Comparison of ENCODE assay signal across 8 mouse cellular contexts in the genomic region with DNA sequence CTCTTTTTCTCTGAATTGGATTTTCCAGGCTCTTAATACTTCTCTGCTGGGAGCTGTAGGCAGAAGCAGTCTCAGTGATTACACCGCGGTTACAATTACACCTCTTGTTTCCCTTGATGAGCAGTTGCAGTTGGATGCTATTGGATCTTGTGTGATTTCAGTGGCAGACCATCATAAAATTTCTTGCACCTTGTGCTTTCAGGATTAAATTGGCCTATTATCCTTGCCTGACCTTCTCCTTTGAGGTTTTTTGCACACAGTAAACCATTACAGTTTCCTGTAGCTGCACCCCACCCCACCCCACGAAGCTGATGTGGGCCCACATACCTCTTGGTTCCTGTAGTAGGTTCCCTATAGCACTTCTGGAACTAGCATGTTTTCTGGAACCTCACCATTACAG. TPM values are rescaled to one million over a fixed set of nuclear protein-coding genes. Genes with fewer than 3 reads are reported as not detected.
DNase-seq lines count a peak whose midpoint lies in the region; ATAC-seq and TF ChIP-seq lines count a peak whose summit lies in the region.

No protein-coding gene starts in this region.

- H3K27me3 ChIP-seq in forebrain, embryonic 16.5 days (replicated peaks; ENCODE audit: control insufficient read depth, insufficient read depth, low read length) = peaks cover 7% of the 10 kb centered on the region
- no peaks in the 10 kb centered on the region for H3K27me3 ChIP-seq in intestine, postnatal 0 days (replicated peaks; ENCODE audit: control insufficient read depth, insufficient read depth, low read length)
- no peaks in the 10 kb centered on the region for H3K27me3 ChIP-seq in midbrain, embryonic 12.5 days

- H3K27ac ChIP-seq in ES-E14 (ENCODE audit: insufficient read depth, low read depth, low read length, poor library complexity, severe bottlenecking) = no peak overlapping the region
- no peak overlapping the region for H3K27ac ChIP-seq in forebrain, embryonic 16.5 days (ENCODE audit: low read length)
- no peak overlapping the region for H3K27ac ChIP-seq in intestine, postnatal 0 days (ENCODE audit: low read depth, low read length)
- peak overlapping the region; percentile 77 for H3K27ac ChIP-seq in midbrain, embryonic 12.5 days (replicated peaks)

- 16% methylated on average over 3 of the region's 3 CpGs for WGBS in forebrain, embryonic 16.5 days
- WGBS in intestine, postnatal 0 days = 14% methylated on average over 3 of the region's 3 CpGs
- WGBS in midbrain, embryonic 12.5 days = 6% methylated on average over 3 of the region's 3 CpGs

- H3K4me2 ChIP-seq in forebrain, embryonic 16.5 days (ENCODE audit: low read length) = peak overlapping the region; percentile 90
- H3K4me2 ChIP-seq in intestine, postnatal 0 days (replicated peaks; ENCODE audit: low read depth) = peak overlapping the region; percentile 95
- H3K4me2 ChIP-seq in midbrain, embryonic 12.5 days (replicated peaks) = peak overlapping the region; percentile 86

- no peaks in the 10 kb centered on the region for H3K9me3 ChIP-seq in ES-E14 (ENCODE audit: control insufficient read depth, insufficient read depth, low read depth, low read length)
- H3K9me3 ChIP-seq in forebrain, embryonic 16.5 days (ENCODE audit: control insufficient read depth, low read length) = no peaks in the 10 kb centered on the region
- H3K9me3 ChIP-seq in intestine, postnatal 0 days (ENCODE audit: control insufficient read depth) = no peaks in the 10 kb centered on the region
- H3K9me3 ChIP-seq in midbrain, embryonic 12.5 days = no peaks in the 10 kb centered on the region

- no peak overlapping the region for H3K4me3 ChIP-seq in ES-E14 (ENCODE audit: insufficient read depth in 1 of 2, low read depth in 1 of 2, low read length in 2 of 2, poor library complexity in 1 of 2, severe bottlenecking in 1 of 2)
- H3K4me3 ChIP-seq in forebrain, embryonic 16.5 days (replicated peaks; ENCODE audit: low read length) = peak overlapping the region; percentile 49
- H3K4me3 ChIP-seq in intestine, postnatal 0 days (ENCODE audit: low read depth, low read length) = peak overlapping the region; percentile 55
- H3K4me3 ChIP-seq in midbrain, embryonic 12.5 days = peak overlapping the region; percentile 66

- DNase-seq in B cell, adult 2 months = peak; percentile 12
- DNase-seq in ES-E14 (ENCODE audit: low read depth, low spot score) = peak; percentile 17
- no peak for DNase-seq in spleen, postnatal 36 days (ENCODE audit: low spot score in 2 of 2)
- no peak for DNase-seq in urinary bladder, postnatal 4 days (ENCODE audit: low spot score in 2 of 2)
- no peak for DNase-seq in left cerebral cortex, postnatal 10 days (ENCODE audit: extremely low spot score in 1 of 2, low spot score in 2 of 2)

- no peak overlapping the region for H3K9ac ChIP-seq in ES-E14 (ENCODE audit: insufficient read depth, low read depth, low read length, poor library complexity, severe bottlenecking)
- H3K9ac ChIP-seq in forebrain, embryonic 16.5 days (replicated peaks; ENCODE audit: low read depth, low read length) = no peak overlapping the region
- H3K9ac ChIP-seq in intestine, postnatal 0 days (ENCODE audit: low read depth, low read length) = no peak overlapping the region
- H3K9ac ChIP-seq in midbrain, embryonic 12.5 days (replicated peaks) = peak overlapping the region; percentile 73

- in situ Hi-C loops in ES-E14 (cut with MboI; ENCODE audit: low sequenced_read_pairs in 2 of 2, unreplicated experiment in 2 of 2) = no loop called here

- H3K4me1 ChIP-seq in ES-E14 (ENCODE audit: control insufficient read depth in 2 of 2, insufficient read depth in 2 of 2, low read length in 2 of 2, poor library complexity in 1 of 2) = peaks cover 0 to 6% of the 10 kb centered on the region in 2 experiments; a peak in 3 of 4 replicates
- peaks cover 10% of the 10 kb centered on the region for H3K4me1 ChIP-seq in forebrain, embryonic 16.5 days (replicated peaks; ENCODE audit: control insufficient read depth, insufficient read depth, low read length)
- no peaks in the 10 kb centered on the region for H3K4me1 ChIP-seq in intestine, postnatal 0 days (replicated peaks; ENCODE audit: control insufficient read depth, insufficient read depth, low read length)
- peaks cover 11% of the 10 kb centered on the region for H3K4me1 ChIP-seq in midbrain, embryonic 12.5 days

- TF ChIP-seq CTCF in intestine, postnatal 0 days (IDR thresholded peaks at IDR 0.05; ENCODE audit: low read depth) = no peak

- intact Hi-C loops in left cerebral cortex, postnatal 10 days (cut with DNase I) = no loop called here

- ATAC-seq in forebrain, embryonic 16.5 days = no peak; the same call in 1 of the 2 replicates
- peak; percentile 50 for ATAC-seq in intestine, postnatal 0 days
- no peak for ATAC-seq in midbrain, embryonic 12.5 days (ENCODE audit: low FRiP score, low read depth)

- no peaks in the 10 kb centered on the region for H3K36me3 ChIP-seq in ES-E14 (ENCODE audit: control insufficient read depth, insufficient read depth, low read length, poor library complexity, severe bottlenecking)
- no peaks in the 10 kb centered on the region for H3K36me3 ChIP-seq in forebrain, embryonic 16.5 days (ENCODE audit: control insufficient read depth, insufficient read depth)
- H3K36me3 ChIP-seq in intestine, postnatal 0 days (ENCODE audit: control insufficient read depth, insufficient read depth) = no peaks in the 10 kb centered on the region
- no peaks in the 10 kb centered on the region for H3K36me3 ChIP-seq in midbrain, embryonic 12.5 days

TF ChIP-seq in ES-E14, 5 proteins besides CTCF, POLR2A, EP300 and RAD21:
- TF ChIP-seq HCFC1 (IDR thresholded peaks at IDR 0.05; ENCODE audit: borderline replicate concordance, insufficient read depth, low read length) (no peak), CHD2 (IDR thresholded peaks at IDR 0.05; ENCODE audit: low read depth, low read length) (no peak), ZC3H11A (IDR thresholded peaks at IDR 0.05; ENCODE audit: borderline replicate concordance, low read depth, low read length) (no peak), MAFK (IDR thresholded peaks at IDR 0.05; ENCODE audit: insufficient read depth, low read depth, low read length) (no peak), ZNF384 (IDR thresholded peaks at IDR 0.05; ENCODE audit: low read depth, low read length) (no peak)

RNA-seq across cellular contexts. Expression of gene Wls, which starts 2.0 kb away (rescaled TPM):
- total RNA-seq in ES-E14 (2012; rRNA removed) = 28.2 and 72.1 TPM in 2 replicates
- polyA plus RNA-seq in forebrain, embryonic 16.5 days (2015; fragmentation: Nextera tagmentation; extraction: Ambion mirVana) = 34.6 and 42.8 TPM in 2 replicates
- 30.3 and 30.5 TPM in 2 replicates for polyA plus RNA-seq in intestine, postnatal 0 days (2015; fragmentation: Nextera tagmentation; extraction: Ambion mirVana)
- polyA plus RNA-seq in midbrain, embryonic 12.5 days (2016; fragmentation: Nextera tagmentation; extraction: Ambion mirVana) = 168 and 179 TPM in 2 replicates
- total RNA-seq in left cerebral cortex, postnatal 10 days (2021) = 10 to 100 TPM; 29.2 to 31.6 TPM

Comparison
In these comparisons a context has a peak if more than half of its experiments do, and no peak if none do; other contexts are left out.
1. DNase-seq: peak in B cell, adult 2 months (2 of 2) and ES-E14 (single experiment); none in spleen, postnatal 36 days (0 of 2), urinary bladder, postnatal 4 days (0 of 2) and left cerebral cortex, postnatal 10 days (0 of 2).
2. H3K4me3 ChIP-seq: peak in forebrain, embryonic 16.5 days (single experiment), intestine, postnatal 0 days (single experiment) and midbrain, embryonic 12.5 days (single experiment); none in ES-E14 (0 of 2).
3. Peak in every context shown above with its lines, with median percentiles within 50 percentile points of each other: H3K4me2 ChIP-seq.